Mouse (Mus musculus) forebrain, embryonic 10.5 days (tissue): Measurements from ENCODE around the gene BC003965. TPM values are rescaled to one million over a fixed set of nuclear protein-coding genes. Genes with fewer than 3 reads are reported as not detected.

ENCODE experiments used
- DNase-seq: peaks from one replicate; pipeline ENCODE4 v3.0.0-alpha.2; 2017; ENCODE audit warnings: low spot score; ENCODE audit errors: extremely low spot score
- H3K27ac ChIP-seq: fragments of 300-500 bp; sonication (generic); 2 replicates; pipeline ENCODE4 v1.5.1; 2016; ENCODE audit warnings: mild to moderate bottlenecking
- H3K27me3 ChIP-seq: fragments of 300-500 bp; sonication (generic); 2 replicates; pipeline ENCODE4 v1.6.1; 2016; ENCODE audit warnings: mild to moderate bottlenecking; ENCODE audit not compliant: poor library complexity, severe bottlenecking
- H3K36me3 ChIP-seq: fragments of 300-500 bp; sonication (generic); replicated peaks from 2 replicates; pipeline ENCODE4 v1.6.1; 2016; ENCODE audit warnings: mild to moderate bottlenecking, moderate library complexity
- H3K4me1 ChIP-seq: fragments of 300-500 bp; sonication (generic); 2 replicates; pipeline ENCODE4 v1.6.1; 2016
- H3K4me3 ChIP-seq: fragments of 300-500 bp; sonication (generic); 2 replicates; pipeline ENCODE4 v1.5.1; 2016; ENCODE audit warnings: mild to moderate bottlenecking, moderate library complexity
- H3K9me3 ChIP-seq: fragments of 300-500 bp; sonication (generic); 2 replicates; pipeline ENCODE4 v1.6.1; 2016; ENCODE audit warnings: mild to moderate bottlenecking, moderate library complexity
- WGBS: fragments of 180-500 bp; shearing (Covaris S2); methylation state at CpG from one replicate; pipeline ENCODE4 v1.1.7; 2016; 5-methylcytosine and 5-hydroxymethylcytosine counted together
- polyA plus RNA-seq: library from polyadenylated mRNA; unstranded; fragments of >200 nt; fragmentation: Nextera tagmentation; extraction: Ambion mirVana; gene quantifications from 2 replicates; pipeline ENCODE4 v1.2.1, GENCODE M21; 2016

Gene BC003965
- 38.7 and 39.0 TPM in 2 replicates for polyA plus RNA-seq

DNA sequence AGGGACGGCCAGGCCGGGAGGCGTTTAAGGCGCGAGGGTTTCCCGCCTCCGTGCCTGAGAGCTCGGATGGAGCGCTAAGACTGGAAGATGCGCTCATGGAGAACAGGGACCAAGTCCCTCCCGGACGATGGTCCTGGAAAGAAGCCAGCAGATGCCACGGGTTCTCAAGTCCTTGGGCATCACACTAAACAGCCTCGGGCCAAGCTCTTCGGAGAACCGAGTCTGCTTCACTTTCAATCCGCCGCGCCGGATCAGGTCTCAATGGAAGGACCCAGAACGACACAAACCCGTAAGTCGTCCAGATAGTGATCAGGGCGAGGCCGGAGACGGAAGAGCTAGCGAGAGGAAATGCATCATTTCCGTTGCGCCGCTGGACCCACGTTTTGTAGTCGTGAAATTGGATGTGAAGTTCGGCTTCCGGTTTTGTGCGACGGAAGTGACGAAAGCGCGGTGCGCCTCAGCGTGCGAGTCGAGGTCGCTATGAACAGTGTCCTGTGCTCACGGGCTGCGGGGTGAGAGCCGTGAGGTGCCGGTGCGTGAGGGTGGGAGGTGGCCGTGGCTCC is at the start of gene BC003965:
Gene BC003965 (plus strand): TSS at position 426 of the 563 bp plus-strand sequence.
- Histone ChIP-seq H3K27me3 (no peaks in the 10 kb centered on the region; the same call in 1 of the 2 replicates), H3K4me1 (peaks cover 49% of the 10 kb centered on the region), H3K27ac (peak within 1 kb of the TSS; percentile 94), H3K4me3 (peak within 1 kb of the TSS; percentile 79), H3K9me3 (no peaks in the 10 kb centered on the region), H3K36me3 (peaks cover 13% of the 10 kb centered on the region; the same call in 1 of the 2 replicates)
- peak; percentile 98 for DNase-seq
- WGBS: under 1% methylated on average over 50 of the region's 50 CpGs

DNA sequence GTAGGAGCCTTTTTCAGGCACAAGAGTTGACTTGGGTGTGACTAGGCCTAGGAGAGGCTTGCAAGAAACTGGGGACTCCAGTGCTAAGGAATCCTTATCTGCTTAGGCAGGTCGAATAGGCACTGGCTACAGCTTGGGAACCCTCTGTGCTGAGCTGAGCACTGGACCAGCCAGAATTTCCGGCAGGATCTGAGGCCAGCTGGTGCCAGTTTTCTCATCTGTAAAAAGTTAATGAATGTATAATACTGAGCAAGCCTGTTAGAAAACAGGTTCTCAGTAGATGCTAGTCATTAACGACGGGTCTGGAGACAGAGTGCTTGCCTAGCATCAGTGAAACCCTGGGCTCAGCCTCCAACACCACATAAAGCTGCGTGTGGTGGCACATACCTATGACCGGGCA is 48.7 kb upstream of the BC003965 start:
- Histone ChIP-seq H3K36me3 (peaks cover 3% of the 10 kb centered on the region; the same call in 1 of the 2 replicates), H3K4me1 (peaks cover 17% of the 10 kb centered on the region), H3K27ac (no peak overlapping the region), H3K9me3 (no peaks in the 10 kb centered on the region), H3K4me3 (no peak overlapping the region), H3K27me3 (no peaks in the 10 kb centered on the region)
- DNase-seq: no peak
- WGBS: 95% methylated on average over 6 of the region's 6 CpGs

DNA sequence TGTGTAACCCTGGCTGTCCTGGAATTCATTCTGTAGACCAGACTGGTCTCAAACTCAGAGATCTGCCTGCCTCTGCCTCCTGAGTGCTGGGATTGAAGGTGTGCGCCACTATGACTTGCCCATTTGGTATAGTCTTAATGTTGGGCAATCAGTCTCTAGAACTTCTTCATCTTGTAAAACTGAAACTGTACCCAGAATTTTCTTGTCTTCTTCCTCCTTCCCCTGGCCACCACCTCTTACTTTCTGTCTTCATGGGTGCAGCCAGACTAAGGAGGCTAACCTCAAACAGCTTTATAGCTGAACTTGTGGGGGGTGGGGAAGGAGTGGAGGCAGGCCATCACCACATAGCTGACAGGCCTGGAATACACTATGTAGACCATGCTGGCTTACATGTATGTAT is 45.6 kb upstream of the BC003965 start:
- Histone ChIP-seq H3K4me3 (no peak overlapping the region), H3K4me1 (peaks cover 14% of the 10 kb centered on the region), H3K27ac (no peak overlapping the region), H3K9me3 (no peaks in the 10 kb centered on the region), H3K27me3 (no peaks in the 10 kb centered on the region), H3K36me3 (peaks cover 10% of the 10 kb centered on the region)
- 92% methylated on average over 1 of the region's 1 CpGs for WGBS
- DNase-seq: no peak

DNA sequence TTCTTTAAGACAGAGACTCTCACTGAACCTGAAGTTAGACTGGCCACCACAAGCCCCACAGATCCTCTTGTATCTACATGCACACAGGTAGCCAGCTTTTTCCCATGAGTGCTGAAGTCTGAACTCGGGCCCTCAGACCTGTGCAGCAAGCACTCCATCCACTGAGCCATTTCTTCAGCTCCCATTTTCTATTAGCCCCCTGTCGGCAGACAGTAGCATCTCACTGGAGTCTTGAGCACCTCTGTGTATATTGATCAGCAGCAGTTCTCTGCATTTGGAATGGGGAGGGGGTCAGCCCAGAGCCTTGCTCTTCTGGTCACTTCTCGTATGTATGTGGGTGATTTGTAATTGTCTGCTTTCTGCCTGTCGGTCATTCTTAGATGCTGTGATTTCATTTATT is 44.4 kb upstream of the BC003965 start:
- Histone ChIP-seq H3K27me3 (no peaks in the 10 kb centered on the region), H3K4me3 (no peak overlapping the region), H3K27ac (no peak overlapping the region), H3K4me1 (peaks cover 3% of the 10 kb centered on the region; the same call in 1 of the 2 replicates), H3K9me3 (no peaks in the 10 kb centered on the region), H3K36me3 (peaks cover 21% of the 10 kb centered on the region)
- no peak for DNase-seq
- 69% methylated on average over 4 of the region's 4 CpGs for WGBS

DNA sequence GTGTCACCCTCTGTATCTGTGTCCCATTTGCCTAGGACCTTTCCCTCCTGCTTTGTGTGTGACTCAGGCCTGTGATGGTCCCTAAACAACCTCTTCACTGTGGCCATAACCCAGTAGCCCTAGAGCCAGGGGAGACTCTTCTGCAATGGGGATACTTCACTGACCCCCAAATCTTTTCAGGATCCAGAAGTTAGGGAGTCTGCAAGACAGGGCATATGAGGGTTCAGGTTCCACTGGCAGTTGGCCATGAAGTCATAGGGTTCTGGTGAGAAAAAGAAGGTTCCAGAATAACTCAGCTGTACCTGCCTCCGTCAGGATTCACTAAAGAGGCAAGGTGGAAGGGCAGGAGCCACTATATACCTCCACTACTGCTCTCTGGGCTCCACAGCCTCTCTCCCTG is 22.2 kb upstream of the BC003965 start, which contains the start of gene Ccdc154:
Gene Ccdc154 (plus strand): TSS at position 301 of the 400 bp plus-strand sequence.
- Histone ChIP-seq H3K36me3 (peaks cover 42% of the 10 kb centered on the region), H3K9me3 (no peaks in the 10 kb centered on the region)
- WGBS: 81% methylated on average over 1 of the region's 1 CpGs

DNA sequence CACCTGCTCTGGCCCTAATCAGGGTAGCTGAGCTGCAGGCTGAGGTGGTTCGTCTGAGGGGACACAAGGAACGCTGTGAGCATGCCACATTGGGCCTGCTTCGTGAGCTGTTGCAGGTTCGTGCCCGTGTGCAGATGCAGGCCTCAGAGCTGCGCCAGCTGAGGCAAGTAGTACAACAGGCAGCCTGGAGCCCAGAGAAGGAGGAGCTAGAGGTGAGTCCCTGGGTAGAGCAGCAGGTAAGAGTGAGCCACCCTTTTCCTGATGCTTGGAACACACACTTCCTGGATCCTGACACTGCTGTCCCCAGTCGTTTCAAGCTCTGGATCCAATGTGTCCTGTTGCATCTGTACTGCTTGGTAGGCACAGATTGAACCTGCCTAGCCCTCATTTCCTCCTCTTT is 21.0 kb upstream of the BC003965 start:
- Histone ChIP-seq H3K4me1 (no peaks in the 10 kb centered on the region), H3K36me3 (peaks cover 32% of the 10 kb centered on the region), H3K27ac (no peak overlapping the region), H3K9me3 (no peaks in the 10 kb centered on the region), H3K4me3 (no peak overlapping the region), H3K27me3 (no peaks in the 10 kb centered on the region)
- DNase-seq: no peak
- 79% methylated on average over 7 of the region's 7 CpGs for WGBS

More for the DNA sequence above, 22.2 kb upstream of the BC003965 start, which contains the start of gene Ccdc154:
- H3K4me1 ChIP-seq: no peaks in the 10 kb centered on the region
- no peak for DNase-seq
- no peak within 1 kb of the TSS for H3K27ac ChIP-seq
- no peak within 1 kb of the TSS for H3K4me3 ChIP-seq
- no peaks in the 10 kb centered on the region for H3K27me3 ChIP-seq

DNA sequence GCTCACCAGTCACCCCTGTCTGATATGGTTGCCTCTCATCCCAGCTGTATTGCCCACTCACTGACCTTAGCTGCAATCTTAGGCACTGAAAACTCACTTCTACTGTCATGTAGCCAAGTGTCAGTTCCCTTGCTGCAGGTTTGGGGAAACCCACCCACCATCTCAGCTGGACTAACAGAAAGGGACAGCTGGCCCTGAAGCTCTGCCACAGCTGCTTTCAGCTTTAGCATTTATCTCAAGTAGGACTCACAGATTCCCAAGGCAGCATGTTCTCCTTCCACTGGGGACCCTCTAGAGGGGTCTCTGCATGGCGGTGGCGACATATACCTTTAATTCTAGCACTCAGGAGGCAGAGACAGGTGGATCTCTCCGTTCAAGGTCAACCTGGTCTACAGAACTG is 19.6 kb upstream of the BC003965 start:
- Histone ChIP-seq H3K27me3 (no peaks in the 10 kb centered on the region), H3K36me3 (peaks cover 21% of the 10 kb centered on the region), H3K4me3 (no peak overlapping the region), H3K9me3 (no peaks in the 10 kb centered on the region), H3K27ac (no peak overlapping the region), H3K4me1 (no peaks in the 10 kb centered on the region)
- whole genome bisulfite sequencing: 88% methylated on average over 3 of the region's 3 CpGs
- no peak for DNase-seq

DNA sequence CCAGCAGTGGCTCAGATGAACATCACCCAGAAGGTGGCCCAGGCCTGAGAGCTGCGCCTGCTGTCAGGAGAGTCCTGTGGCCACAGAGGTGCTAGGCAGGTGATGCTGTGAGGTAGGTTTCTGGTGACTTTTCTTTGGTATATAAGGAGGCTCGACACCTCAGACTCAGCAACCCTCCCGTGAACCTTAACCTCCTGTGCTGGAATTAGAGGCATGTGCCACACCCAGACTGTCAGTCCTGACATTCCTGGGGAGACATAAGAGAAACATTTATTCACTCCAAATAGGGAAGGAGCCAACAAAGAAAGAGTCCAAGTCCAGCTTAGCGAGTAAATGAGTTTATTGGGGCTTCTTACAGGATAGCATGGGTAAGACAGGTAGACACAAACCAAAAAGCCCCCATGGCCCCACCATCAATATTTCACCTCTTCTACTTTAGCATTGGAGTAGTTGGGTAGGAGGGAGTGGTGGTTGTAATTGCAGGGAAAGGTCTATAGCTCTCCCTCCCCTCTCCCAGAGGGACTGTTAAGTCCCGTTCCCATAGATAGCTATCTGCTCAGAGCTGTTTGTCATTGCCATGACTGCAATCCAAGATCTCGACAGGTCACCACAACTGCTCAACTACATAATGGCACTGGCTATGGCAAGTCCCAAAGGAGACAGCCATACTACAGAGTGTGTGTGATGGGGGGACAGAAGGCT is 18.2 kb upstream of the BC003965 start:
- Histone ChIP-seq H3K9me3 (no peaks in the 10 kb centered on the region), H3K27me3 (no peaks in the 10 kb centered on the region), H3K4me3 (no peak overlapping the region), H3K36me3 (peaks cover 7% of the 10 kb centered on the region), H3K27ac (no peak overlapping the region), H3K4me1 (no peaks in the 10 kb centered on the region)
- 75% methylated on average over 6 of the region's 6 CpGs for WGBS
- no peak for DNase-seq

DNA sequence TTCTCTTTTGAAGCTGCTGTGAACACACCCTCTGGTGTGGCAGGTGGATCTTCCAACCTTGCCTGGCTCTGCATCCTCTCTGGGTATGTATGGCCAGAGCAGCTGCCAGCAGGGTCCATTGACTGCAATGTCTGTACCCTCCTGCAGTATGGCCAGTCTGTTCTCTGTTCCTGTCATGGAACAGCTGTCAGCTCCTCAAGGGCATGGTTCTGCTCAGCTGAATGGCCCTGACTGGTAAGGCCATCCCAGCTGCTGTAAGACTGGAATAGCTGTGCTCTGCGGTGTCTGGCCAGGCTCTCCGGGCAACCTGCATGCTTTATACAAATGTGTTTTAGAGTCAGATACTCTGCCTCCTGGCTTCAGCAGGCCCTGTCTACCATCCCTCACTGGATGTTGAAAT is 14.6 kb upstream of the BC003965 start:
- Histone ChIP-seq H3K9me3 (no peaks in the 10 kb centered on the region), H3K27me3 (no peaks in the 10 kb centered on the region), H3K36me3 (no peaks in the 10 kb centered on the region), H3K4me1 (no peaks in the 10 kb centered on the region), H3K27ac (no peak overlapping the region), H3K4me3 (no peak overlapping the region)
- no peak for DNase-seq
- 94% methylated on average over 2 of the region's 2 CpGs for WGBS

DNA sequence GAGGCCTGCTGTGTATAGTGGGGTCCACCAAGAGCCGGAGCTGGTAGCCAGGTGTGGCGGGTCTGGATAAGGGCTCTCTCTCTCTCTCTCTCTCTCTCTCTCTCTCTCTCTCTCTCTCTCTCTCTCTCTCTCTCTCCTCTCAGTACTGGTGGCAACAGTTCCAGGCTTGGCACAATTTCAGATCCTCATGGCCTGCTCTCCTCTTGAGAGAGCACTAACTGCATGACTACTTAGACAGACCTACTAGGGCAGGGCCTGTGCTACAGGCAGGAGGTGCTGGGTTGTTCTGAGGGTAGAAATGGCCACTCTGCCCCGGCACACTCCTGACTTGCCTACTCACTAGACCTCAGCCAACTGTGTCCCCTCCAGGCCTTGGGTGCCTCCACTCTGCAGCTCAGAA is 11.8 kb upstream of the BC003965 start:
- no peak overlapping the region for H3K4me3 ChIP-seq
- no peaks in the 10 kb centered on the region for H3K9me3 ChIP-seq
- H3K4me1 ChIP-seq: peaks cover 8% of the 10 kb centered on the region
- 80% methylated on average over 3 of the region's 3 CpGs for WGBS
- H3K36me3 ChIP-seq: no peaks in the 10 kb centered on the region
- H3K27ac ChIP-seq: no peak overlapping the region
- no peak for DNase-seq
- H3K27me3 ChIP-seq: no peaks in the 10 kb centered on the region

DNA sequence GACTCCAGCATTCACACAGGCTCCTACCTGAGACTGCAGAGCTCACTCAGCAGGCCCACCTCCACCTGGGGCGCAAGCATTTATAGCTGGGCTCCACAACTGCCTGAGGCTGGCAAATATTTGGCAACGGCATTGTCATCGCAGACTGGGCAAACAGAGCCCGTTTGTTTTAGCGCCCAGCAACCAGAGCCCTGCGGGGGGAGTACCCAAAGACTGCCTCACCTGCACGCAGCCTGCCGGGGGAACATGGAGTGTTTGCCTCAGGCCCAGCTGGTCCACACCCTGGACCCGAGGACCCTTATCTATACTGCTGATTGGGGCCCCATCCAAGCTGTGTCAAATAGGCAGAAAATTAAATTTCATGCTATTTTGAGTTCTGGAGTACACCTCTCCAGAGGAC is 8.9 kb upstream of the BC003965 start, which contains the start of gene Gm38655:
Gene Gm38655 (minus strand): TSS at position 61 of the 400 bp plus-strand sequence.
- no peak for DNase-seq
- Histone ChIP-seq H3K9me3 (no peaks in the 10 kb centered on the region), H3K27ac (no peak within 1 kb of the TSS), H3K36me3 (no peaks in the 10 kb centered on the region), H3K4me3 (no peak within 1 kb of the TSS), H3K27me3 (0 out of 2 replicates have a peak, but pooled peaks cover 5% of the 10 kb centered on the region), H3K4me1 (peaks cover 8% of the 10 kb centered on the region)
- WGBS: 74% methylated on average over 9 of the region's 9 CpGs

DNA sequence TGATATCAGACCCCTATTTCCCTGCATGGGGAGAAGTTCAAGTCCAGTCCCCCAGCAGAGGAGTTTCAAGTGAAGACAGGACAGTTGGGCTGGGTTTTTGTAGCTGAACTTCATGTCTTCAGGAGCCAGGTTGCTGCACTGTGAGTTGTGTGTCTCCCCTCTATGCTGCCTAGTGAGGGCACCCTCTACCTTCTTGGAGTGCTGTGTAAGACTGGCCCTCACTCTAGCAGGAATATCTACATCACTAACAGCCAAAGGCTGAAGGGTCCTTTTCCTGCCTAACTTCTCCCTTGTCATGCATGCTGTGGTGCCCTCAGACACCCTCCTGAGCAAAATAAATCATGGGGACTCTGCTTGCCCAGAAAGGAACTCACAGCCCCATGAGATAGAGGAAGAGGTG is 1.1 kb upstream of the BC003965 start:
- no peak for DNase-seq
- H3K4me1 ChIP-seq: peaks cover 43% of the 10 kb centered on the region
- peak overlapping the region; percentile 79 for H3K4me3 ChIP-seq
- H3K27me3 ChIP-seq: no peaks in the 10 kb centered on the region; the same call in 1 of the 2 replicates
- H3K27ac ChIP-seq: no peak overlapping the region; the same call in 1 of the 2 replicates
- H3K36me3 ChIP-seq: peaks cover 13% of the 10 kb centered on the region; the same call in 1 of the 2 replicates
- H3K9me3 ChIP-seq: no peaks in the 10 kb centered on the region

DNA sequence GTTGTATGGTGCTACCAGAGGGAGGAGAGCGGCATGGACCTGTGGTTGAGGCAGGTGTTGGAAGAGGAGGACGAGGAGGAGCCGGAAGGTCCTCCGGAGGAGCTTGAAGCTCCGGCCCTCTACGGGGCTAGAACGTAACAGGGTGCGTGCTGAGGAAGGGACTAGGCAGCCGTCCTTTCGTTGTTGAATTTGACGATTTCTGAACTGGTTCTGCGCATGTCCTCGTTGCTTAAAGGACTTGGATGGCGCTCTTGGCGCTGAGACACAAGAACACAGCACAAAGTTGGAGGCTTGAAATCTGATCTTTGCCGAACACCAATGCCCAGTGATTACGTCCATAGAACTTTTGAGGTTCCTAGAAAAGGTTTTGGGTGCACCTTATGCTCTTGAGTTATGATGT is 607 bp downstream of the BC003965 start:
- H3K4me1 ChIP-seq: peaks cover 56% of the 10 kb centered on the region
- DNase-seq: no peak

More for the DNA sequence above, 607 bp downstream of the BC003965 start:
- peaks cover 13% of the 10 kb centered on the region; the same call in 1 of the 2 replicates for H3K36me3 ChIP-seq
- peak overlapping the region; percentile 79 for H3K4me3 ChIP-seq
- H3K27ac ChIP-seq: peak overlapping the region; percentile 94
- no peaks in the 10 kb centered on the region for H3K9me3 ChIP-seq
- WGBS: 10% methylated on average over 17 of the region's 17 CpGs
- no peaks in the 10 kb centered on the region; the same call in 1 of the 2 replicates for H3K27me3 ChIP-seq
